Comparison of ENCODE assay signal across 8 mouse cellular contexts in the genomic region with DNA sequence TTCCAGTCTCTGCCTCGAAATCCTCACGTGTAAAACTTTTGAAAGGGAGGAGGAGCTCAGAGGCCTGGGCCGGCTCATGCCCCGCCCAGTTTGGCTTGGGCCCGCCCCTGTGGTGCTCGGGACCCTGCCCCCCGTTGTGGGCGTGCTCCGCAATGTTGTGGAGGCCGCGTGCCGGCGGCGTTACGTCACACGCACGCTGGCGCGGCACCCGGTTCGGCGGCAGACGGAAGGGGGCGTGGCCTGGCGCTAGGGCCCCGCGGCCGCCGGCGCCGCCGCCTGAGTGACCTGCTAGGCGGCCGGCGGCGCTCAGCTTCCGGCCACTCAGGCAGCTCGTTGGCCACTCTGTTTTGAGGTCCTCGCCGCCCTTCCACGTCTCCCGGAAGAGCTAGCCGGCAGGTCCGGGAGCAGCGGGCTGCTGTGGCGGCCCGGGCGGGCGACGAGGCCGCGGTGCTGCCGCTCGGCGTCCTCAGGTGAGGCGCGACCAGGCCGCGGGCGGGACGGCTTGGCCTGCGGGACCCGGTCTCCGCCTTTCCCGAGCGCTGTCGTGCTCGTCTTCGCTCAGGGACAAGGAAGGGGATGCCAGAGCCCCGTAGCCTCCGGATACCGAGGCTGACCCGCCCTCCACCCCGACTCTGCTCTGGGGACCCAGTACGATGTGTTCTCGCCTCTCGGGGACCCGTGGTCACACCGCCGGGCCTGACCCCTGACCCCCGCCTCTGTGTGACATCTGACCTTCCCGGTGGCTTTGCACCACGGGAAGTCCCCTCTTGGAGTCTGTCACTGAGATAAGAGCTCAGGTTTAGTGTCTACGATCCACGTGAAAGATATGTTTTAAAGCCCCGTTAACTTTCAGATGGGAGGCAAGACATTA. TPM values are rescaled to one million over a fixed set of nuclear protein-coding genes. Genes with fewer than 3 reads are reported as not detected.
DNase-seq lines count a peak whose midpoint lies in the region; ATAC-seq and TF ChIP-seq lines count a peak whose summit lies in the region.

A gene (plus strand): TSS at position 242 of the 871 bp plus-strand sequence.

- no peaks in the 10 kb centered on the region for H3K79me3 ChIP-seq in C2C12 (ENCODE audit: low read depth)

- H3K36me3 ChIP-seq in C2C12 (ENCODE audit: control insufficient read depth, insufficient read depth), result peaks cover 17% of the 10 kb centered on the region
- H3K36me3 ChIP-seq in erythroblast, embryonic 14.5 days (ENCODE audit: control insufficient read depth), result peaks cover 17% of the 10 kb centered on the region
- peaks cover 22% of the 10 kb centered on the region for H3K36me3 ChIP-seq in heart, embryonic 12.5 days
- H3K36me3 ChIP-seq in kidney, postnatal 0 days (ENCODE audit: insufficient read depth, low read length), result peaks cover 4% of the 10 kb centered on the region
- peaks cover 8% of the 10 kb centered on the region; the same call in 1 of the 2 replicates for H3K36me3 ChIP-seq in liver, embryonic 11.5 days (ENCODE audit: control insufficient read depth, insufficient read depth, low read length)
- peaks cover 8% of the 10 kb centered on the region for H3K36me3 ChIP-seq in stomach, embryonic 14.5 days (ENCODE audit: control insufficient read depth, insufficient read depth, low read length)

- H3K27ac ChIP-seq in heart, embryonic 12.5 days (ENCODE audit: poor library complexity, severe bottlenecking), result peak within 1 kb of the TSS; percentile 72; the same call in 1 of the 2 replicates
- H3K27ac ChIP-seq in kidney, postnatal 0 days, result peak within 1 kb of the TSS; percentile 91
- peak within 1 kb of the TSS; percentile 60; the same call in 1 of the 2 replicates for H3K27ac ChIP-seq in liver, embryonic 11.5 days (ENCODE audit: low read depth, low read length)
- H3K27ac ChIP-seq in stomach, embryonic 14.5 days (ENCODE audit: low read length), result peak within 1 kb of the TSS; percentile 56; the same call in 1 of the 2 replicates

- peak within 1 kb of the TSS; percentile 98 for H3ac ChIP-seq in C2C12 (ENCODE audit: control insufficient read depth, insufficient read length, low read depth)

- peaks cover 16% of the 10 kb centered on the region for H3K4me1 ChIP-seq in erythroblast, embryonic 14.5 days (ENCODE audit: control insufficient read depth)
- peaks cover 6% of the 10 kb centered on the region for H3K4me1 ChIP-seq in heart, embryonic 12.5 days (replicated peaks)
- 0 out of 2 replicates have a peak, but pooled peaks cover 3% of the 10 kb centered on the region for H3K4me1 ChIP-seq in kidney, postnatal 0 days (replicated peaks; ENCODE audit: insufficient read depth, low read length)
- H3K4me1 ChIP-seq in liver, embryonic 11.5 days (replicated peaks; ENCODE audit: control insufficient read depth, insufficient read depth, low read length), result peaks cover 3% of the 10 kb centered on the region
- no peaks in the 10 kb centered on the region for H3K4me1 ChIP-seq in stomach, embryonic 14.5 days (ENCODE audit: control insufficient read depth, insufficient read depth, low read length)

- DNase-seq in brain, embryonic 14.5 days (ENCODE audit: low read depth), result peak; percentile 98
- DNase-seq in kidney, postnatal 0 days (ENCODE audit: low spot score), result peak; percentile 98
- peak; percentile 95 for DNase-seq in liver, embryonic 11.5 days (ENCODE audit: low spot score)
- peak; percentile 98 for DNase-seq in naive thymus-derived CD4-positive, alpha-beta T cell, adult 2 months (ENCODE audit: low read depth)

- no peak for TF ChIP-seq CTCF in C2C12 (IDR thresholded peaks at IDR 0.05; ENCODE audit: control insufficient read depth, insufficient read depth, insufficient read length)
- TF ChIP-seq CTCF in brain, embryonic 14.5 days (IDR thresholded peaks at IDR 0.05; ENCODE audit: borderline replicate concordance, extremely low read depth, insufficient read depth, insufficient read length), result no peak
- TF ChIP-seq CTCF in kidney, postnatal 0 days (IDR thresholded peaks at IDR 0.05; ENCODE audit: low read depth), result no peak

- peak within 1 kb of the TSS; percentile 85 for H3K4me3 ChIP-seq in C2C12 (ENCODE audit: insufficient read depth, poor library complexity, severe bottlenecking)
- H3K4me3 ChIP-seq in erythroblast, embryonic 14.5 days (replicated peaks), result peak within 1 kb of the TSS; percentile 89
- H3K4me3 ChIP-seq in heart, embryonic 12.5 days, result peak within 1 kb of the TSS; percentile 93
- peak within 1 kb of the TSS; percentile 98 for H3K4me3 ChIP-seq in kidney, postnatal 0 days (replicated peaks; ENCODE audit: low read depth, low read length)
- H3K4me3 ChIP-seq in liver, embryonic 11.5 days (ENCODE audit: low read depth, low read length), result peak within 1 kb of the TSS; percentile 87
- H3K4me3 ChIP-seq in stomach, embryonic 14.5 days (ENCODE audit: low read depth, low read length), result peak within 1 kb of the TSS; percentile 97

- peak; percentile 100 for ATAC-seq in heart, embryonic 12.5 days (ENCODE audit: insufficient number of reproducible peaks, low FRiP score)
- ATAC-seq in kidney, postnatal 0 days (replicated peaks; ENCODE audit: low FRiP score, low read depth), result peak; percentile 99
- ATAC-seq in liver, embryonic 11.5 days (replicated peaks; ENCODE audit: low FRiP score), result peak; percentile 99
- ATAC-seq in stomach, embryonic 14.5 days (ENCODE audit: insufficient number of reproducible peaks, insufficient read depth, low FRiP score, low read depth), result peak; percentile 99

- peaks cover 16% of the 10 kb centered on the region for H3K79me2 ChIP-seq in C2C12 (ENCODE audit: control insufficient read depth, insufficient read depth)

- H3K27me3 ChIP-seq in C2C12 (ENCODE audit: control insufficient read depth, insufficient read depth, insufficient read length), result no peaks in the 10 kb centered on the region
- H3K27me3 ChIP-seq in erythroblast, embryonic 14.5 days (ENCODE audit: control insufficient read depth), result no peaks in the 10 kb centered on the region
- H3K27me3 ChIP-seq in heart, embryonic 12.5 days (replicated peaks), result no peaks in the 10 kb centered on the region
- no peaks in the 10 kb centered on the region for H3K27me3 ChIP-seq in kidney, postnatal 0 days (ENCODE audit: insufficient read depth, low read length)
- H3K27me3 ChIP-seq in liver, embryonic 11.5 days (replicated peaks; ENCODE audit: control insufficient read depth, insufficient read depth, low read length), result no peaks in the 10 kb centered on the region
- H3K27me3 ChIP-seq in stomach, embryonic 14.5 days (ENCODE audit: control insufficient read depth, insufficient read depth, low read length), result no peaks in the 10 kb centered on the region

- H3K9me3 ChIP-seq in erythroblast, embryonic 14.5 days (ENCODE audit: control insufficient read depth, low read length), result no peaks in the 10 kb centered on the region
- H3K9me3 ChIP-seq in heart, embryonic 12.5 days (replicated peaks), result no peaks in the 10 kb centered on the region
- H3K9me3 ChIP-seq in kidney, postnatal 0 days (replicated peaks; ENCODE audit: low read length), result no peaks in the 10 kb centered on the region
- no peaks in the 10 kb centered on the region for H3K9me3 ChIP-seq in liver, embryonic 11.5 days (ENCODE audit: control insufficient read depth, low read length)
- H3K9me3 ChIP-seq in stomach, embryonic 14.5 days (ENCODE audit: control insufficient read depth, low read depth, low read length), result no peaks in the 10 kb centered on the region

- peak within 1 kb of the TSS; percentile 86 for H3K4me2 ChIP-seq in heart, embryonic 12.5 days
- H3K4me2 ChIP-seq in kidney, postnatal 0 days (ENCODE audit: low read length), result peak within 1 kb of the TSS; percentile 80
- peak within 1 kb of the TSS; percentile 73 for H3K4me2 ChIP-seq in liver, embryonic 11.5 days
- H3K4me2 ChIP-seq in stomach, embryonic 14.5 days (replicated peaks; ENCODE audit: low read depth, low read length), result peak within 1 kb of the TSS; percentile 57

- under 1% methylated on average over 81 of the region's 86 CpGs for whole genome bisulfite sequencing in heart, embryonic 12.5 days
- WGBS in kidney, postnatal 0 days, result under 1% methylated on average over 67 of the region's 86 CpGs
- under 1% methylated on average over 85 of the region's 86 CpGs for WGBS in liver, embryonic 11.5 days
- under 1% methylated on average over 82 of the region's 86 CpGs for WGBS in stomach, embryonic 14.5 days

- peak; percentile 66 for TF ChIP-seq POLR2A in brain, embryonic 14.5 days (IDR thresholded peaks at IDR 0.05; ENCODE audit: borderline replicate concordance, extremely low read depth, insufficient read depth, insufficient read length, poor library complexity, severe bottlenecking)

- peak within 1 kb of the TSS; percentile 91 for H3K9ac ChIP-seq in heart, embryonic 12.5 days
- H3K9ac ChIP-seq in kidney, postnatal 0 days (ENCODE audit: low read depth, low read length), result peak within 1 kb of the TSS; percentile 88
- peak within 1 kb of the TSS; percentile 82 for H3K9ac ChIP-seq in liver, embryonic 11.5 days (ENCODE audit: low read depth, low read length)
- peak within 1 kb of the TSS; percentile 77 for H3K9ac ChIP-seq in stomach, embryonic 14.5 days (replicated peaks; ENCODE audit: low read depth, low read length)

TF ChIP-seq in C2C12, 6 proteins besides CTCF, POLR2A, EP300 and RAD21:
- TF ChIP-seq MYOG (IDR thresholded peaks at IDR 0.05; ENCODE audit: control insufficient read depth, extremely low read depth, insufficient read length) (no peak), MAX (IDR thresholded peaks at IDR 0.05) (peak; percentile 97), CEBPB (IDR thresholded peaks at IDR 0.05; ENCODE audit: low read depth) (no peak)

RNA-seq across cellular contexts. Expression of the gene that starts here (rescaled TPM):
- 7.3 TPM for polyA plus RNA-seq in C2C12 (2012; fragmentation: generic; extraction: Trizol)
- 21.8 and 23.9 TPM in 2 replicates for polyA plus RNA-seq in brain, embryonic 14.5 days (2012; rRNA removed)
- 0.52 and 0.53 TPM in 2 replicates for polyA plus RNA-seq in erythroblast, embryonic 14.5 days (2012)
- 28.8 and 29.0 TPM in 2 replicates for polyA plus RNA-seq in heart, embryonic 12.5 days (2016; fragmentation: Nextera tagmentation; extraction: Ambion mirVana)
- 36.4 and 38.7 TPM in 2 replicates for polyA plus RNA-seq in kidney, postnatal 0 days (2015; fragmentation: Nextera tagmentation; extraction: Ambion mirVana)
- polyA plus RNA-seq in liver, embryonic 11.5 days (2014; fragmentation: Nextera tagmentation; extraction: Ambion mirVana), result 24.7 and 27.5 TPM in 2 replicates
- polyA plus RNA-seq in stomach, embryonic 14.5 days (2014; fragmentation: Nextera tagmentation; extraction: Ambion mirVana), result 35.1 and 38.8 TPM in 2 replicates

Comparison
In these comparisons a context has a peak if more than half of its experiments do, and no peak if none do; other contexts are left out.
1. Peak in every context shown above with its lines: DNase-seq, ATAC-seq, H3K4me3 ChIP-seq and H3K27ac ChIP-seq.